Mouse (Mus musculus) Muller cell, postnatal 12 days (primary cell): ENCODE measurements at regions not wholly inside any gene's neighbourhood (a gene's known extent, or its start where the extent isn't known, plus 50 kb on each side); places are given as distances from the start of the nearest gene placed in this dataset.

Experiments used
- DNase-seq: peaks from one replicate; pipeline ENCODE4 v3.0.0-alpha.2; 2015; ENCODE audit errors: inconsistent ontology term

DNA sequence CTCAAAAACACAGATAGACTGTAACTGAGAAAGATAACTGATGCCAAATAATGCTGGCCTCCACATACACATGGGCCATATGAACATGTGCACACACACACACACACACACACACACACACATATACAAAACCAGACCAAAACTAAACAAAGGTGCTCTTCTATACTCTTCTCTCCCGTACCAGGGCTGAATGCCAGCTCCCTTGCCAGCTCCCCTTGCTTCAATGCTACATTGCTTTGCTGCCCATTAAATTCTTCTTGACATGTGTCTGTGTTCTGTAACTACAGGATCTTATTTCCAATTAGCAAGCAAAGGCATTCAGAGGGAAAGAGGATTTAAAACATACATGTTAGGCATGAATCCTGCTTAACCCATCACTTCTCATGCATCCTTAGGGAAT, 74.3 kb upstream of the Chrm2 start:
- DNase-seq, result no peak
